Mouse (Mus musculus): ENCODE measurements around the gene Ankrd13a.
A peak's percentile ranks its signal among the peaks of the same experiment; 100 is the strongest.

Ankrd13a gene

DNA sequence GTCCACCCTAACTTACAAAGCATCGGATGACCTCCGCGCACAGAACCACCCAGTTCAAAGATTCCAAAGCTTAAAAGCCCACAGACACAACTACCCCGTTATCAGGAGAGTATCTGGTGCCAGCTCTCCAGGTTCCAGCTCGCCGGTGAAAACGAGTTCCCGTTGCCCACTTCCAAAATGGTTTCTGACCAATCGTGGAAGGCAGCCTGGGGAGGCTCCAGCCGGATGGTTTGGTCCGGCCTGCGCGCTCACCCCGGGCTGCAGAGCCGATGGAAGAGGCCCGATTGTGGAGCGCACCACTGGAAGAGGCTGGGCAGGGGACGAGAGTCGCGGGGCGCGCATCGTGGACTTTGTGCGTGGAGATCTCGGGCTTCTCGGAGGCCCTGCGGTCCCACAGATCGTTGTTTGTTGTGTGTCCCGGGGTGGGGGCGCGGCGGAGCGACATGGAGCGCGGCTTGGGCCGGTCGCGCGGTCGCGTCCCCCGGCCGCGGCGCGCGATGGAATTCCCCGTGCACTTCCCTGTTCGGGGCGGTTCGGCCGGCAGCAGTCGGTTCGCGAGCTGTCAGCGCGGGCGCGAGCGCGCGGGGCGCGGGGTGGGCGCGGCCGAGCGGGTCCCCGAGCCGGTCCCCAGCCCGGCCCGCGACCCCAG lies at the start of gene Ankrd13a:
TSS of gene Ankrd13a (plus strand) at position 275 of the 649 bp plus-strand sequence.
- peak; percentile 89 to 95 for DNase-seq

DNA sequence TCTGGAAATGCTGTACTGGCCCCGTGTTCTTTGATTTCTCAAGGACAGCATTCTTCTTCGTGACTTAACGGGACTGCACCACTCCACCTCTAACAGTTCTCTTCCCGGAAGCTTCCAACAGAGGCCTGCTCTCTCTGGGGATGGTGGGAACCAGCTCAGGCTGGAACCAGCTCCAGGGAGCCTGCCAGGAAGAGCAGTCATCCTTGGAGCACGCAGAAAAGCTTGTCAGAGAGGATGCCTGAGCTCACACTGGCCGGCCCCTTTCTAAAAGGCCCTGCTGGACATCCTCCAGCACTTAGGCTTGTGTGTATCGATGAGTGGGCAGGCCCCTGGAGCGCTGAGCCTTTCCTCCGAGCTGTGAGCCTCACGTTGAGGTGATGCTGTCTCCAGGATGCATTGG lies 46.3 kb upstream of the Ankrd13a start:
- DNase-seq = no peak

DNA sequence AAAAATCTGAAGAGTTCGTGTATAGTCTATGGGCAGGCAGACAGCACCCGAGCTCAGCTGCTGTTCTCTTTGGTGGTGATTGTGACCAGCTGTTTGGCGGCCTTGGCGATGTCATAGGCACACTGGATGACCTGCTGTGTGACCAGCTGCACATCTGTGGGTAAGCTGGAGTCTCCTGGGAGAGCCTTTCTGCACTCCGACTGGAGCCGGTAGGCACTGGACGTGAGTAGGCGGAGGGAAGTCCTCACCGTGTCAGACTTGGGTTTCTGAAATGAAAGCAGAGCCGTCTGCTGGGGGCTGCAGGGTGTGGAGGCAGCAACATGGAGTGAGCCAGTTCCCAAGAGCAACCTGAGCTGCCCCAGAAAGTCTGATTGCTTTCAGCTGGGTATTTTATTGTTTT lies 44.3 kb upstream of the Ankrd13a start:
- no peak for DNase-seq

DNA sequence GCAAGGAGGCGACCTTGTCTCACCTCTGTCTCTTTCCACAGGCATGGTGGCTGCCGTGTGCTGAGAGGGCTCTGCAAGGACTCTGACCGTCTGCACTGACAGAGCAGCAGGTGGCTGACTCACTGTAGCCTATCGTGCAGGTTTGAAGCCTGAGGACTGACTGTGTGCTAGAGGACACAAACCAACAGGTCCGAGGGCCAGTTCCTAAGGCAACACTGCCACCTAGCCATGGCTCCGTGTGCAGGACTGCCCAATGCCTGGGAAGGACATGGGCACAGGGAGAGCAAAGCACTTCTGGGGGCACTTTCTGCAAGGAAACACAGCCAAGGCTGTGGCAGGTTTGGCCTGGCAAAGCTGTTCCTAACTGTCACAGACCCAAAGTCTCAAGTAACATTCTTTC lies 43.0 kb upstream of the Ankrd13a start:
- no peak for DNase-seq

DNA sequence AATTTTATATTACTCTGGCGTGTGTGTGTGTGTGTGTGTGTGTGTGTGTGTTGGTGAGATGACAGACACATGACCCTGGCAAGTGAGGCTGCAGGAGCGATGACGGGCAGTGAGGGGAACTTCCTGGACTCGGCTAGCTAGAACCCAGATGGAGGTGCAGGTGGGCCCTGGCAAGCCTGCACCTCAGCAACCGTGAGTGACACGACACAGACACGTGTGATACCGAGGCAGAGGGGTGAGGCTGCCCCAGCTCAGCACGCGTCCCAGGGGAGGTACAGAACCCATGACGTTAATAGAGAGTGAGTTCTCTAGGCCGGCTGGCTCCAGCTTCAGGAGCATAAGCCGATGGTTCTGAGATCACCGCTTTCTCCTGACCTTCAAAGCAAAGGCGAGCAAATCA lies 42.5 kb upstream of the Ankrd13a start:
- DNase-seq = no peak

DNA sequence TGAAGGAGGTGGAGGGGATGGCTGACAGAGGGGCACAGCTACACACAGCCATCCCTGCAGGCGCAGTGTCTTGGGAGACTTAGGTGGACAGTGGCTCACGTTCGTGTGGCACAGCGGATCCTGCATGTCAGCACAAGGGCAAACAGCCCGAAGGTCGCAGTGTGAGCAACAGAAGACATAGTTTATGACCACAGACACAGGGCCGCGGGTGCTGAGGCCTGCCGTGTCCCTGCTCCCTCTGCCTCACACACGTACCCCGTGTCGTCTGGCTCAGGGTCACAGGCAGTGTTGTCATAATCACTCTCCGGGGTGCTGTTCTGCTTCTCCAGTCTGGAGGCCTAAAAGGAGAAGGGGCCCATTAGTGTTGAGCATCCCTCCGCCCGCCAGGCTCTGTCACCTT lies 40.9 kb upstream of the Ankrd13a start:
- DNase-seq = no peak

DNA sequence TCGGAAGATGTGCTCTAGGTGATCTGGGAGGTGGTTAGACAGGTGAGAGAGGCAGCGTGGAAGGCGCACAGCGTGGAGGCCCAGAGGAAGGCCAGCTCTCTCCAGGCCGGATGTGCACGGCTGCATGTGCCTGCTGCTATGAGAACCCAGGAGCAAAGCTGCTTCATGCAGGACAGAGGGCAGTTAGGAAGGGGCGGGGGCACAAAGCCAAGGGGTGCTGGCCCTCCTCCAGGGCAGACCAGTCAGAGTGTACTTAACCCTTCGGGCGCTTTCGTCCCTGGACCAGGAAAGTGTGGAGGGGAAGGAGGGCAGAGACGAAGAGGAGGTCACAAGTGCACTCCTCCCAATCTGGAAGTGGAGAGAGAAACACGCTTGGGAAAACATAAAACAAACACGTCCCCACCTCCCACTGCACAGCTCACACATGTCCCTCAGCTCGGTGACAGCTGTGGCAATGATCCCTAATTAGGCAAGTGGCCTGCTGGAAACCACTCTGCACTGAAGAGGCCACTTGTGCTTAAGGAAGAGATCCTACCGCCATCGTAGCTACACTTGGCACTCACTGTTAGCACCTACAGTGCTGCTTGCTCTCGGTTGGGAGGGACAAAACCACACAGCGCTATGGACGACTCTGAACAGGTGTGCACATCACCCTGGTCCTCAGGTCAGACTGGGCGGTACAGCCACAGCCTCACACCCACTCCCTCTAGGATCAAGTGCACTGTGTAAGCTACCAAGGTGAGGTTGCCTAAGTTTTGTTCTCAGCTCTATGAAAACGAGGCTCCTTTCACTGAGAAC lies 37.2 kb upstream of the Ankrd13a start:
- DNase-seq = peak; percentile 50 to 59

DNA sequence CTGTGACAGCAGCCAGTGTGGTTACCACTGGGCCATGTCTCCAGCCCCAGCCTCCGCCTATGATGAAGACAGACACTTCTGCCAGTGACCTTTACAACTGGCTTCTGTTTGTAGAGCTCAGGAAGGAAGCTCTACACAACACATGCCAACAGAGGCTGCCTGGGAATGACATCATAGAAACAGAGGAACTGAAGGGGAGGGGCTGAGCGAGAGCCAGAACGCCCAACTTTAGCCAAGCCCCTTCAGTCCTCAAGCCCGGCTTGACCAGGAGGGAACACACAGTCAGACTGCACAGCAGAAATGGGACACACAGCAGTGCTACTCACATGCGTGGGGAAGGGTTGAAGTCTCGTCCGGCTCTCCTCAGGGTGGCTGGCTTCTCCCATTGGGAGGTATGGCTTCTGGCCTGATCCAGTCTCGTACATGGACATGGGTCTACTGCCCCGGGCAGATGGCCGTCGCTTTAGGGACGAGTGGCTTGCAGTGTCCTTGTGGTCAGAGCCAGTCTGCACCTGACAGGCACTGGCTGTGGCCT lies 35.7 kb upstream of the Ankrd13a start:
- peak in 1 of 2 experiments; percentile 51 for DNase-seq

DNA sequence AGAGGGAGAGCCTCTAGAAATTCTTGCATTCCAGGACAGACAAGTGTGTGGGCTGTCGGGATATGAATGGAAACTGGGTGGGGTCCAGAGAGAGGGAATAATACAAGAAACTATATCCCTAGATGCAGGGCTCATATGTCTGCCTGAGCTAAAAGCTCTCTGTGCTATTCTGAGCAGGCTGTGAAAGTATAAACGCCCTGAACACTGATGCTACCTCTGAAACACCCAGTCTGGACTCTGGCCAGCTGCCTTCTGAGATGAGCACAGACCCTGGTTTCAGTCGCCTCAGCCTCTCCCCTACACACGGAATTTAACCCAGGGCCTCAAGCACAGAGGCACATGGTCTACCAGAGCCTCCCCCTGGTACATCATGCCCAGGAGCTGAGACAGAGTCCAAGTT lies 33.9 kb upstream of the Ankrd13a start:
- peak in 1 of 2 experiments; percentile 62 for DNase-seq

DNA sequence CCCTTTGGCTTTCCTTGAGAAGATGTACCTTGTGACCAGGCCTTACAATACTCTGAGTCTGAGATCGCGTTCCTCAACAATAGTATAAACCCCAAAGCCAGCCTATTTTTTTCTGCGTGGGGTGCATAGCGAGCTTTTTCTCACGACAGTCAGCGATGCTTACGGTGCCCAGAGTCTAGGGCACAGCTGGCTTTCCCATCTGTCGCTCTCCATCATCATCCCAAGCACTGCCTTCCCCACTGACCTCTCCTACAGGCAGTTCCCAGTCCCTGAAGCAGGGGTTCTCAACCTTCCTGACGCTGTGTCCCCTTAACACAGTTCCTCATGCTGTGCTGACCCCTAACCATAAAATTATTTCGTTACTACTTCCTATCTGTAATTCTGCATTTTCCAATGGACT lies 31.9 kb upstream of the Ankrd13a start:
- no peak for DNase-seq

DNA sequence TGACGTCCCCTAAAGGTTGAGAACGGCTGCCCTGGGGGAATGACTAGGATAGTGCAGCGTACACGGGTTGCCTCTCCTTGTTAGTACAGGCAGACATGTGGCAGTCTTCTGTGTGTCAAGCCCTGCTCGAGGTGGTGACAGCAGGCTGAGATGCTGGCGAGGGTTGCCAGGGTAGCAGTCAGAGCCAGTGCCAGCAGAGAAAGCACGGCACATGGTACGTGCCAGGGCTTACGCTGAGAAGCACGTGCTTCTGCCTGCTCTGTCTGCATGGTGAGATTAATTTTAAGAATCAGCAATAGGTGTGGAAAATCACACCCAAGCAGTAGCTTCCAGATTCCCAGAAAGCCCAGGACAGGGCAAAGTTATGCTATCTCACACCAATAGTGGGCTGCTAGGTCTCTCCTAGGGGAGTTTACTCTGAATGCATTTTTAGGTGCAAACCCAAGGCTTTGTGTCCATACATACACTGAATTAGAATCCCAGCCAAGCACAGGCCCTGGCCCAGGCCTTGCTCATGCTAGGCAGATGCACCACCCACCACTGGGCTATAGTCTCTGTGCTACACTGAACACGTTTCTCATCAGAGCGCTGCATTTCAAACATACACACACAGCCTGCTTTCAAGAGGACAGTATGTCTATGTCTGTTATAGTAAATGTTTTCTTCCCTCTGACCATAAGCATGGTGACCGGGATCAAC lies 31.3 kb upstream of the Ankrd13a start:
- DNase-seq = no peak

DNA sequence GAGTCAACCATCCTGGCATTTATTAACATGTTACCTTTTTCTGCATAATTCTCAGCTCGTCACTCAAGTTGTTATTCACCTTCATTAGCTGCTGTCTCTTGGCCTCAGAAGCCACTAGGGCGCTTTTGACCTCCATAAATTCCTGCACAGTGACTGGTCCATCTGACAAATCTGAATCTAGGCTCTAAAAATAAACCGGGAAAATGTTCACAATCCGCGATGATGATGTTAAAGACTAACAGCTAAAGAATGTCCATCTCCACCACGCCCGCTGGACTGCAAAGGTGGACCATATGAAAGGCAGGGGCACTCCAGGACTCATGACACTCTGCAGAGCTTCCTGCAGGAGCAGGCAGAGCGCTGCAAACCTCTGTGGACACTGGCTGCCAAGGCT lies 30.8 kb upstream of the Ankrd13a start:
- DNase-seq = no peak

DNA sequence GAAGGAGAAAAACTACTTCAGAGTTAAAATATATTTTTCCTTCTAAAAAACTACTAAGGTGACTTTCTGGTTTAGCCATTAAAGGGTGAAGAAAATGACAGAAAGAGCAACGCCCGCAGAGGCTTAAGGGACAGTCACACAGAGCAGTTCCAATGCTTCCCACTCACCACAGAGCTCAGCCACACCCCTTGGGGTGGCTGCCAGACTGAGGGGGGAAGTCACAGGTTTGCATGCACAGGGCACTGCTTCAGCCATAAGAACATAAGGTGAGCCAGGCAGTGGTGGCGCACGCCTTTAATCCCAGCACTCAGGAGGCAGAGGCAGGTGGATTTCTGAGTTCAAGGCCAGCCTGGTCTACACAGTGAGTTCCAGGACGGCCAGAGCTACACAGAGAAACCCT lies 28.9 kb upstream of the Ankrd13a start:
- no peak for DNase-seq

DNA sequence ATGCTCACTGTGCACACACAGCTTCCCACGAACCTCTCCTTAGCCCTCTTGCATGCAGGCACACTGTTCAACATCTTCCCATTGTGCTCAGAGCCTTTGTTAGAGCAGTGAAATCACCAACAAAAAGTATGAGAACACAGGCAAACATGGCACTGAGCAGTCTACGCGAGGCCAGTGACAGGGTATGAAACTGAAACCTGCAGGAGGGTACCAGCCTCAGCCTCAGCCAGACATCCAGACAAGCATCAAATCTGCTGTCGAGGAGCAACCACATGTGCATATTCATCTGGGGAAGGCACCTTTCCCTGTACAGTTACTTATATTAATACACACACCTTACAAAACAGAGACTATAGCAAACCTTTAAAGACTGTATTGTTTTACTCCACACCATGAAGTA lies 27.6 kb upstream of the Ankrd13a start:
- DNase-seq = no peak

DNA sequence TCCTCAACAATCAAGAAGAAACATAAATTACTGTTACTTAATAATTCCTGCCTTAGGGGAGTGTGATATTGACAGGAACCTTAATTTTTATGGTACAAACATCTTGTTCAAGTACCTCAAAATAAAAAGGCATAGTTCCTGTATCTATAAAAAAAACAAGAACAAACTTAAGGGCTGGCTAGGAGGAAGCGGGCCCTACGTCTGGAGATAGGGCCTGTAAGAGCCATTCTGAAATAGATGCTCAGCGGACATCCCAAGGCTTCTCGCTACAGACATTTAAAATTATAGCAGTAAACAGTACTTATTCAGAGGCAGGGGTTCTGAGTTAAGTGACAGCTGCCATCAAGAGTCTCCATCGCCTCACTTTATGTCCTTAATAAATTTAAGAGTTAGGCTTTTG lies 27.0 kb upstream of the Ankrd13a start:
- no peak for DNase-seq

DNA sequence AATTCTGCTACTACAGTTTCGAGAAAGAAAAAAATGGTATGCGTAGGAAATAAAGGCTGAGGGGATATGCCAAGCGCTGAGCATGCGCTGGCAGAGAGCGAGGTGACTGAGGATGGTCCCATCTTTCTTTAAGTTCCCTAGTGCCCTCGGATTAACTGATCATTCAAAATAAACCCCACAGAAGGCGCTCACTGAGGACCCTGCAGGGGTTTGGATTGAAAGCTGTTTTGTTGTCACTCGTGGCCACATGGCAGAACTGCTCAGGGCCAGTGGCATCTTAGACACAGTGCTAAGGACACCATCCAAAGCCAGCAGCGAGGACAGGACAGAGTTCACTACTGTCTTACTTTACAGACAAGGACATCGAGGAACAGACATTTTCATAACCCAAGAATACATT lies 24.2 kb upstream of the Ankrd13a start:
- no peak for DNase-seq

DNA sequence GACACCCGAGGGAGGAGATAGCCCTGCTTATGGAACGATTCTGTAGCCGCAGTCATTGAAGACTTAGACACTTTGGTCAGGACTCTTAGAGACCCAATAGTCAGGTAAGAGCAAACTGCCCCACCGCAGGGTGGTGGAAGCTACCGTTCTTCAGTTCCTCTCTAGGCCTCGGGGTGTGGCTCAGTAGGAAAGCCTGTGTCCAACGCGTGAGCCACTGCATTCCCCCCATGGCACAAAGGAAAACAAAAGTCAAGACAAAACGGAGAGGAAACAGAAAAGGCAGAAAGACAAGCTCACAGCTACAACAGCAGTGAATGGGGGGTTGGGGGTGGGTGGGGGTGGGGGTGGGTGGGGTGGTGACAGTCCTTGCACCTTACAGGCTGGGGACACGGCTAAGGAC lies 22.1 kb upstream of the Ankrd13a start:
- no peak for DNase-seq

DNA sequence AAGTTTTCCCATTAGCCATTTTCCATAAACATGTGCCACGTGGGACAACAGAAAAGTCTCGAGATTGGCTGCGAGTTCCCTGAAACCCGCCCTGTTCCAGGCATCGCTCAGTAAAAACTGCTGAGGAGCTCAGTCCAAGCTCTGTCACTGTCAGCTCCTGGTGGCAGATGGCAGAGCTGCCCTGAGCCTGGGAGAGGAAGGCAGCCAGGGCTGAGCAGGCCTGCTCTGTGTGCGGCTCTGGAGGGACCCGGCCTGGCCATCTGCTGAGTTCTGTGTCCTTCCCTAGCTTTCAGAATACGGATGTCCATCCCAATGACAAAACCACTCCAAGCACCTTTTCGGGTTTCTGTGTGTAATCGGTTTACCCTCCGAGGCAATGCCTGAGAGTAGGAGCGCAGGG lies 21.1 kb upstream of the Ankrd13a start:
- DNase-seq = no peak

DNA sequence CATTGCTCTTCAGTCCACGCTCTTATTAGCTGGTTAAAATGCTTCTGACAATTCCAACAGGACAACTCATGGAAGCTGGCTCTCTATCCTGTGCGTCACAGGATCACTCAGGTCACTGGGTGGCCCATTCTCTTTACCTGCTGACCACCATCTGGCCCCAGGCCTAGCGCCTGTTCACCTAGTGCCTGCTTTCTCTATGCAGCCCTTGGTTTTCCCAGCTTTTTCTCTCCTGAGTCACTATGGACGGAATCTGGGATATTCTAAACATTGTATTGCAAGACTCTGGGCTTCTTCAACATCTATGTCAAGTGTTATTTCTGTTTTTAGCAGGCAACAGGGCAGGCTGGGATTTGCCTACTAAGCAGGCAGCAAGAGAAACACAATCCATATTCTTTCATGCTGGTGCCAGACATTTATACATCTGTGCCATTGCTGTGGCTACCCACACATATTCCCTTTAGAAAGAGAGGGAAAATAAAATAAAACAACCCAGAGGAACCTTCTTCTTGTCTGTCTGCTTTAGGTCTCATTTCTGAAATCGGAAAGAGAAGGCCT lies 14.9 kb upstream of the Ankrd13a start:
- no peak for DNase-seq

DNA sequence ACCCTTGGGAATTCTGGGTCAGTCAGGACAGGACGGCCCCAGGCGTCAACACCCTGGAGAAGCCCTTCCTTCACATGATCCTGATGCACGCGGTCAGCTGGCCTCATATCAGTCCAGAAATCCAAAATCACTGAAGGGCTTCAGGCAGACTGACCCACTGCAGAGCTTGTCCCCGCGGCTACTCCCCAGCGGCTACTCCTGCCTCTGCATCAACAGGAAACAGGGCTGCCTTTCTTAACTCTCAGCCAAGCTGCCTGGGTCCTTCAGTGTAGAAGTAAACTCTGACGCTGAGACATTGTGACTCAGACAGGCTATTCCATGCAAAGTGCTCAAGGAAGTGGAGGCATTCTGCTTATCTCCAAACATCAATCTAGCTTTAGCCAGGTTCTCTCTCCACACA lies 12.5 kb upstream of the Ankrd13a start:
- DNase-seq = no peak

DNA sequence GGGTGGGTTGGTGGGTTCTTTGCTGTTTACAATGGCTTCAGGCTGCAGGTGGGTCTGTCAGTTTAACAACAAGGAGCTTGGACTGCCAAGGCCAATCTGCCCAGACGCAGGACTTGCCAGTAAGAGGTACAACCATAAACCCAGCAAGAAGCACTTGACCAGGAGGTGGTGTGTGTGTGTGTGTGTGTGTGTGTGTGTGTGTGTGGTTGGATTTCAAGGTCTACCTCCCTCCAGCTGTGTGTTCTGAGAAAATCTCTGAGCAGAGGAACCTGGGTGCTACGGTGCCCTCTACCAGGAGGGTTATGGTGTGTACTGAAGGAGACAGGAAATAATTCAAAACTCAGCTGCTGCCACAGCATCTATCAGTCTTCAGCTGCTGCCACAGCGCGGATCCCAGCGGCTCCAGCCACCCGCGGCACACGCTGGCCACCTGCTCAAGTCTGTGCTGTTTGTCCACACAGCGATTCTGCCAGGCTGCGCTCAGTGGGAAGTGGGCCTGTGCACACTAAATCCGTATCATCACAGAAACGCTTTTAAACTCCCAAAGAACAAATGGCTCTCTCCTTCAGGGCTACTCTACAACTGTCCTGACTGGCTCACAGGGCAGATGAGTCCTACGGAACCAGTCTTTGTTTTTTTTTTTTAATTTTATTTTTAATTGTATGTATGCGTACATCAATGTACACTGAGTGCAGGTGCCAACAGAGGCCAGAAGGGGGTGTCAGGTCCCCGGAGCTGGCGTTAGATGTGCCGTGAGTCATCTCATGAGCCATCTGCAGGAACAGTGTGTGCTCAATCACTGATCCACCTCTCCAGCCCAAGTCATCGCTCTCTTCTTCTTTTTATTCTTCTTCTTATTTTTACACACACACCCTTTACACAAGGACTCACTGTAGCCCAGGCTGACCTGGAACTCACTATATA lies 9.4 kb upstream of the Ankrd13a start:
- DNase-seq = peak in 1 of 2 experiments; percentile 30

DNA sequence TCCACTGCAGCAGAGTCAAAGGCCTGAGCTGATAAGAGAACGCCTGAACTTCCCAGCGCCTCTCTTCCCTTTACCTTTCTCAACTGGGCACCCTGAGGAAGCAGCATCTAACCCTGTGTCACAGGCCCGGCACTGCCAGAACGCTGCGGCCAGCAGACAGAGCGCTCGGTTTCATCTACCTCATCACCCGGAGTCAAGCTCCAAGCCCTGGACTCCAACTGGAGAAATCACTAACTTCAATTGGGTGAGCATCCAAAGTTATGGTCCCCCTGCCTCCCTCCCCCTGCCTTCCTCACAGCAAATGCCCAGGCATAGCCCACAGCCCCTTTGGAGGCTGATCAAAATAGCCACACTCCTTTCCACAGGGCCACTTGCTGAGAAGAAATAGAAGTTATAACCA lies 7.8 kb upstream of the Ankrd13a start:
- no peak for DNase-seq

All from kidney, postnatal 4 days (tissue).